ENCODE assay signal across 8 mouse cellular contexts in the genomic region with DNA sequence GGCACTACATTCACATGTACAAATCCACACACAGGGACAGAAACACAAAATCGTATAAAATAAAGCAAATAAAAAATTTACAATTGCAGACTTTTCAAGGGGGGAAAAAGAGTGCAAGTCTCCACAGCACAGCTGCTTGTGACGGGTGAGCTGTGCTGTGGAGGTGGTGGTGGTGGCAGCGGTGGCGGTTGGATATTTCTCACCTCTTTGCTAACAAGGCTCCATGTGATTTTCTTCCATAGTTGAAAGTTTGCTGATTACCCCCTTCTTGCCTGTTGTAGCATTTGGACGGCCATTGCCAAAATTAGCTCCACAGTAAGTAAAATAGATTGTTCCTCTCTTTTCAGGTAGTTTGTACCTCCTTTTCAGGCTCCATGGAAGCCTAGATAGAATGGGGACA. TPM values are rescaled to one million over a fixed set of nuclear protein-coding genes. Genes with fewer than 3 reads are reported as not detected.
DNase-seq lines count a peak whose midpoint lies in the region; ATAC-seq and TF ChIP-seq lines count a peak whose summit lies in the region.

A gene (plus strand): TSS at position 301 of the 400 bp plus-strand sequence.

- H3K4me3 ChIP-seq in spleen, adult 2 months (ENCODE audit: extremely low read depth, insufficient read depth, insufficient read length): no peak within 1 kb of the TSS
- no peak within 1 kb of the TSS for H3K4me3 ChIP-seq in embryonic fibroblast, embryonic 13.5 days (ENCODE audit: insufficient read depth, low read length)
- no peak within 1 kb of the TSS for H3K4me3 ChIP-seq in limb, embryonic 10.5 days
- no peak within 1 kb of the TSS for H3K4me3 ChIP-seq in neural tube, embryonic 15.5 days (replicated peaks)

- no peak within 1 kb of the TSS for H3K9ac ChIP-seq in neural tube, embryonic 15.5 days (replicated peaks)

- H3K4me1 ChIP-seq in spleen, adult 2 months (ENCODE audit: control insufficient read depth, insufficient read depth, insufficient read length): peaks cover 3% of the 10 kb centered on the region; the same call in 1 of the 2 replicates
- no peaks in the 10 kb centered on the region for H3K4me1 ChIP-seq in embryonic fibroblast, embryonic 13.5 days (ENCODE audit: control insufficient read depth, insufficient read depth, low read length)
- H3K4me1 ChIP-seq in limb, embryonic 10.5 days: peaks cover 10% of the 10 kb centered on the region
- H3K4me1 ChIP-seq in neural tube, embryonic 15.5 days: peaks cover 18% of the 10 kb centered on the region

- no peak within 1 kb of the TSS for H3K4me2 ChIP-seq in neural tube, embryonic 15.5 days

- no peaks in the 10 kb centered on the region for H3K9me3 ChIP-seq in limb, embryonic 10.5 days (replicated peaks)
- H3K9me3 ChIP-seq in neural tube, embryonic 15.5 days (replicated peaks): no peaks in the 10 kb centered on the region

- WGBS in spleen, adult 2 months: 96% methylated on average over 5 of the region's 5 CpGs
- 89% methylated on average over 5 of the region's 5 CpGs for WGBS in limb, embryonic 10.5 days
- WGBS in neural tube, embryonic 15.5 days: 95% methylated on average over 5 of the region's 5 CpGs

- no peak for TF ChIP-seq POLR2A in spleen, adult 2 months (IDR thresholded peaks at IDR 0.05; ENCODE audit: low read depth, low read length)
- TF ChIP-seq POLR2A in embryonic fibroblast, embryonic 13.5 days (IDR thresholded peaks at IDR 0.05; ENCODE audit: low read depth, low read length): no peak

- intact Hi-C loops in heart, postnatal 10 days (cut with DNase I): no loop called here

- H3K36me3 ChIP-seq in spleen, adult 2 months (ENCODE audit: control insufficient read depth, insufficient read depth, low read length): peaks cover 44% of the 10 kb centered on the region
- peaks cover 89% of the 10 kb centered on the region for H3K36me3 ChIP-seq in limb, embryonic 10.5 days
- peaks cover 80% of the 10 kb centered on the region for H3K36me3 ChIP-seq in neural tube, embryonic 15.5 days

- TF ChIP-seq CTCF in spleen, adult 2 months (IDR thresholded peaks at IDR 0.05; ENCODE audit: extremely low read depth, insufficient read depth, insufficient read length, insufficient replicate concordance): no peak
- TF ChIP-seq CTCF in embryonic fibroblast, embryonic 13.5 days (IDR thresholded peaks at IDR 0.05; ENCODE audit: borderline replicate concordance, insufficient read depth, low read length): no peak

- no peaks in the 10 kb centered on the region for H3K27me3 ChIP-seq in spleen, adult 2 months (ENCODE audit: control insufficient read depth, insufficient read depth, low read length)
- no peaks in the 10 kb centered on the region for H3K27me3 ChIP-seq in limb, embryonic 10.5 days (ENCODE audit: low read depth, poor library complexity, severe bottlenecking)
- no peaks in the 10 kb centered on the region for H3K27me3 ChIP-seq in neural tube, embryonic 15.5 days (replicated peaks)

- ATAC-seq in neural tube, embryonic 15.5 days (ENCODE audit: low FRiP score): no peak

- no peak for DNase-seq in spleen, adult 2 months (ENCODE audit: low read depth in 1 of 2, low spot score in 2 of 2)
- no peak for DNase-seq in spleen, postnatal 10 days (ENCODE audit: low spot score in 2 of 2)
- DNase-seq in heart, postnatal 10 days: no peak
- DNase-seq in limb, embryonic 10.5 days (ENCODE audit: low spot score): no peak
- DNase-seq in frontal cortex, postnatal 25 days (ENCODE audit: low spot score in 2 of 2): no peak
- DNase-seq in kidney, adult 8-10 months: no peak

- H3K27ac ChIP-seq in spleen, adult 2 months (ENCODE audit: insufficient read depth, low read length): no peak within 1 kb of the TSS
- H3K27ac ChIP-seq in embryonic fibroblast, embryonic 13.5 days (ENCODE audit: insufficient read depth, low read length): no peak within 1 kb of the TSS
- H3K27ac ChIP-seq in limb, embryonic 10.5 days: no peak within 1 kb of the TSS
- no peak within 1 kb of the TSS for H3K27ac ChIP-seq in neural tube, embryonic 15.5 days (replicated peaks)

RNA-seq across cellular contexts. Expression of the gene that starts here (rescaled TPM):
- polyA plus RNA-seq in spleen, adult 2 months (2012; rRNA removed): 30.2 and 32.6 TPM in 2 replicates
- 29.7 and 36.7 TPM in 2 replicates for polyA plus RNA-seq in embryonic fibroblast, embryonic 13.5 days (2011; ENCODE audit: insufficient read length, low read depth, missing spikeins)
- total RNA-seq in heart, postnatal 10 days (2021): 10 to 100 TPM; 29.0 to 29.7 TPM
- 46.7 and 51.9 TPM in 2 replicates for polyA plus RNA-seq in limb, embryonic 10.5 days (2016; fragmentation: Nextera tagmentation; extraction: Ambion mirVana)
- 44.3 and 46.8 TPM in 2 replicates for polyA plus RNA-seq in neural tube, embryonic 15.5 days (2015; fragmentation: Nextera tagmentation; extraction: Ambion mirVana)
